Mouse (Mus musculus) liver, adult 2 months (tissue): ENCODE results near the gene Cdk1.

Experiments
- CTCF ChIP-seq: fragments of 200-500 bp; IDR thresholded peaks from 2 replicates; pipeline ENCODE4 v1.5.1; 2011; ENCODE audit warnings: low read depth, low read length, control low read depth
- POLR2A ChIP-seq: fragments of 200-500 bp; IDR thresholded peaks from 2 replicates; pipeline ENCODE4 v1.6.1; 2011; ENCODE audit warnings: low read length, control low read depth; ENCODE audit not compliant: insufficient read depth; ENCODE audit errors: extremely low read depth

- TF ChIP-seq CTCF: no peak
- no peak for TF ChIP-seq POLR2A
Measured at GRCm38 (mm10) chr10:69324816-69325215, 27.9 kb downstream of the Cdk1 start.
